Mouse (Mus musculus) ES-Bruce4 (cell line): Measurements from ENCODE around the gene Laptm5. TPM values are rescaled to one million over a fixed set of nuclear protein-coding genes. Genes with fewer than 3 reads are reported as not detected.
A peak's percentile ranks its signal among the peaks of the same experiment; 100 is the strongest.

Source experiments
- H3K27ac ChIP-seq: 2 replicates; pipeline ENCODE4 v1.5.1; 2012; ENCODE audit warnings: low read length, inconsistent platforms; ENCODE audit not compliant: insufficient read depth
- H3K27me3 ChIP-seq: 2 replicates; pipeline ENCODE4 v1.6.1; 2012; ENCODE audit warnings: mild to moderate bottlenecking, low read length, inconsistent platforms; ENCODE audit not compliant: control insufficient read depth, poor library complexity, insufficient read depth, severe bottlenecking
- H3K36me3 ChIP-seq: 2 replicates; pipeline ENCODE4 v1.6.1; 2012; ENCODE audit warnings: inconsistent platforms, mild to moderate bottlenecking, low read length, moderate library complexity; ENCODE audit not compliant: control insufficient read depth, poor library complexity, insufficient read depth, severe bottlenecking
- H3K4me1 ChIP-seq: one replicate; pipeline ENCODE4 v1.8.1; 2011; ENCODE audit warnings: low read length; ENCODE audit not compliant: control insufficient read depth, insufficient read depth
- H3K4me3 ChIP-seq: 2 replicates; pipeline ENCODE4 v1.5.1; 2011; ENCODE audit warnings: low read depth, mild to moderate bottlenecking, low read length
- H3K9ac ChIP-seq: 2 replicates; pipeline ENCODE4 v1.6.1; 2012; ENCODE audit warnings: low read depth, mild to moderate bottlenecking, inconsistent platforms; ENCODE audit not compliant: poor library complexity, severe bottlenecking
- H3K9me3 ChIP-seq: replicated peaks from 2 replicates; pipeline ENCODE4 v1.6.1; 2012; ENCODE audit warnings: mild to moderate bottlenecking, low read length, inconsistent platforms; ENCODE audit not compliant: control insufficient read depth, poor library complexity, insufficient read depth, severe bottlenecking
- CTCF ChIP-seq: IDR thresholded peaks from one replicate; pipeline ENCODE4 v1.8.1; 2011; ENCODE audit warnings: low read depth, low read length
- EP300 ChIP-seq: IDR thresholded peaks from 2 replicates; pipeline ENCODE4 v1.6.1; 2011; ENCODE audit warnings: low read depth, low read length; ENCODE audit not compliant: insufficient read depth
- POLR2A ChIP-seq: IDR thresholded peaks from one replicate; pipeline ENCODE4 v1.8.1; 2011; ENCODE audit warnings: low read length; ENCODE audit not compliant: insufficient read depth
- polyA plus RNA-seq: library from polyadenylated mRNA; stranded (reverse); fragments of >200 nt; gene quantifications from 2 replicates; pipeline ENCODE4 v1.2.4, GENCODE M21; 2011; ENCODE audit warnings: low read depth; ENCODE audit not compliant: missing spikeins, insufficient read depth, insufficient read length

The Laptm5 gene
- polyA plus RNA-seq, 1 experiment, result 30.2 TPM

GRCm38 (mm10) chr4:130873440-130873839 lies 39.5 kb upstream of the Laptm5 start:
- Histone ChIP-seq H3K4me3 (no peak overlapping the region), H3K4me1 (no peaks in the 10 kb centered on the region), H3K36me3 (no peaks in the 10 kb centered on the region), H3K9ac (no peak overlapping the region), H3K27me3 (no peaks in the 10 kb centered on the region), H3K9me3 (no peaks in the 10 kb centered on the region), H3K27ac (no peak overlapping the region)
- TF ChIP-seq POLR2A, result no peak
- TF ChIP-seq EP300, result no peak
- TF ChIP-seq CTCF, result peak; percentile 64

- Histone ChIP-seq H3K9ac (no peak overlapping the region), H3K9me3 (no peaks in the 10 kb centered on the region), H3K4me1 (no peaks in the 10 kb centered on the region), H3K36me3 (no peaks in the 10 kb centered on the region), H3K27me3 (no peaks in the 10 kb centered on the region), H3K27ac (no peak overlapping the region), H3K4me3 (no peak overlapping the region)
- TF ChIP-seq EP300 (no peak), POLR2A (no peak), CTCF (no peak)
Measured at GRCm38 (mm10) chr4:130874601-130875000, 38.3 kb upstream of the Laptm5 start.

- Histone ChIP-seq H3K36me3 (no peaks in the 10 kb centered on the region), H3K27me3 (no peaks in the 10 kb centered on the region), H3K27ac (no peak overlapping the region), H3K4me3 (no peak overlapping the region), H3K9ac (no peak overlapping the region), H3K9me3 (no peaks in the 10 kb centered on the region), H3K4me1 (no peaks in the 10 kb centered on the region)
- no peak for TF ChIP-seq POLR2A
- TF ChIP-seq EP300, result no peak
- no peak for TF ChIP-seq CTCF
Measured at GRCm38 (mm10) chr4:130876016-130876726, 36.8 kb upstream of the Laptm5 start.

- Histone ChIP-seq H3K27ac (no peak overlapping the region), H3K4me1 (no peaks in the 10 kb centered on the region), H3K9ac (no peak overlapping the region), H3K27me3 (no peaks in the 10 kb centered on the region), H3K4me3 (no peak overlapping the region), H3K36me3 (no peaks in the 10 kb centered on the region), H3K9me3 (no peaks in the 10 kb centered on the region)
- TF ChIP-seq CTCF (peak; percentile 76), POLR2A (no peak)
Measured at GRCm38 (mm10) chr4:130878273-130879047, 34.5 kb upstream of the Laptm5 start.

- no peaks in the 10 kb centered on the region for H3K9me3 ChIP-seq
- no peak overlapping the region for H3K27ac ChIP-seq
- no peaks in the 10 kb centered on the region for H3K36me3 ChIP-seq
- no peak for TF ChIP-seq EP300
- TF ChIP-seq CTCF, result no peak
- TF ChIP-seq POLR2A, result no peak
- H3K9ac ChIP-seq, result no peak overlapping the region
- no peaks in the 10 kb centered on the region for H3K27me3 ChIP-seq
- no peak overlapping the region for H3K4me3 ChIP-seq
- H3K4me1 ChIP-seq, result no peaks in the 10 kb centered on the region
Measured at GRCm38 (mm10) chr4:130879048-130879384, 33.9 kb upstream of the Laptm5 start.

GRCm38 (mm10) chr4:130881336-130881735 lies 31.6 kb upstream of the Laptm5 start:
- Histone ChIP-seq H3K36me3 (no peaks in the 10 kb centered on the region), H3K27me3 (no peaks in the 10 kb centered on the region), H3K27ac (no peak overlapping the region), H3K9me3 (no peaks in the 10 kb centered on the region), H3K4me1 (no peaks in the 10 kb centered on the region), H3K9ac (no peak overlapping the region), H3K4me3 (no peak overlapping the region)
- TF ChIP-seq CTCF, result no peak
- TF ChIP-seq POLR2A, result no peak
